Mouse (Mus musculus): ENCODE data around the gene Adh6a. TPM values are rescaled to one million over a fixed set of nuclear protein-coding genes. Genes with fewer than 3 reads are reported as not detected.

The Adh6a gene
- polyA plus RNA-seq (2012; rRNA removed; ENCODE audit: low replicate concordance) = 93.2 and 104 TPM in 2 replicates

DNA sequence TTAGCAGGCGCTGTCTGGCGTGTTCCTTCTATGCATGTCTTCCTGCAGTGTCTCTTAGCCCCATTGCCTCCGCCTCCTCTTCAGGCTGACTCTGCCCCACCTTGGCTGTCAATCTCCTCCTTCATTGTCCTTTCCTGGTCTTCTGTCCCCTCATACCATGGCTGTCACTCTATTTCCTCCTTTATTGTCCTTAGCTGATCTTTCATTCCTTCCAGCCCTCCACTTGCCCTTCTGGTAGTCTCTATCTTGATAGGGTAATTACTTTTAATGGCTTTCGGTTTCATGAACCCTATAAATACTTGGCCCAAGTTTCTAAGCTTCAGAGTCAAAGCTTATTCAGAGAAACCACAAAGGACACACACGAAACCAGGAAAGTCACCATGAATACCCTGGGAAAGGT, at the start of gene Adh6a:
TSS of gene Adh6a (plus strand) at position 322 of the 400 bp plus-strand sequence.

DNA sequence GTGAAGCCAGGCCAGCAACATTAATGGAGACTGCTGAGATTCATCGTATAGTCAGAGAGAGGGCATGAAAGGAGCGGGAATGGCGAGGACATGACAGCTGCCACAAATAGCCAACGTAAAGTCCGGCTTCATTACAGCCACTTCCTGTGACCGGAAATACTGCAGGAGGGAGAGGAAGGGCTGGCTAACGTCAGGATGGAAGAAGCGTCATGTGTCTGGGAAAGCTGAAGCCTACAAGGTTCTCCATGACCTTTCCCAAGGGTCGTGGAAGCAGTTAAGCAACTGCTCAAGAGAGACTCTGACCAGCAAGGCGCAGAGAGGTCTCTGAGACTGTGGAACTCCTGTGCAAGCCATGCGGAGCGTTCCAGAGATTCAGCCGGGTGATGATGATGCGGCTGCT, 28.4 kb downstream of the Adh6a start, which contains the start of gene Adh6b:
TSS of gene Adh6b (plus strand) at position 305 of the 400 bp plus-strand sequence.

Other genes with a start within 250 kb of the Adh6a start
- gene 1110002E22Rik, start 248.2 kb upstream of the Adh6a start, polyA plus RNA-seq (2012; rRNA removed; ENCODE audit: low replicate concordance) = not detected in 2 replicates
- 0.15 and 0.19 TPM in 2 replicates for gene Gm5105, start 245.9 kb upstream of the Adh6a start, polyA plus RNA-seq (2012; rRNA removed; ENCODE audit: low replicate concordance)
- gene Trmt10a, start 169.8 kb upstream of the Adh6a start, polyA plus RNA-seq (2012; rRNA removed; ENCODE audit: low replicate concordance) = 0.06 and 0.47 TPM in 2 replicates
- 78.2 and 79.6 TPM in 2 replicates for gene Mttp, start 168.3 kb upstream of the Adh6a start, polyA plus RNA-seq (2012; rRNA removed; ENCODE audit: low replicate concordance)
- not detected in 2 replicates for gene 4930579F01Rik, start 119.5 kb upstream of the Adh6a start, polyA plus RNA-seq (2012; rRNA removed; ENCODE audit: low replicate concordance)
- gene Adh7, start 95.5 kb upstream of the Adh6a start, polyA plus RNA-seq (2012; rRNA removed; ENCODE audit: low replicate concordance) = 0.21 and 0.28 TPM in 2 replicates
- 308 and 385 TPM in 2 replicates for gene Adh1, start 52.3 kb upstream of the Adh6a start, polyA plus RNA-seq (2012; rRNA removed; ENCODE audit: low replicate concordance)
- not detected in 2 replicates for gene Adh6b, start 28.5 kb downstream of the Adh6a start, polyA plus RNA-seq (2012; rRNA removed; ENCODE audit: low replicate concordance)
- 3.4 and 9.0 TPM in 2 replicates for gene Adh4, start 102.2 kb downstream of the Adh6a start, polyA plus RNA-seq (2012; rRNA removed; ENCODE audit: low replicate concordance)
- 7.3 and 9.5 TPM in 2 replicates for gene Adh5, start 129.8 kb downstream of the Adh6a start, polyA plus RNA-seq (2012; rRNA removed; ENCODE audit: low replicate concordance)
- 4.4 and 6.8 TPM in 2 replicates for gene Metap1, start 176.2 kb downstream of the Adh6a start, polyA plus RNA-seq (2012; rRNA removed; ENCODE audit: low replicate concordance)
- 2.8 and 3.5 TPM in 2 replicates for gene Eif4e, start 212.9 kb downstream of the Adh6a start, polyA plus RNA-seq (2012; rRNA removed; ENCODE audit: low replicate concordance)